Mouse (Mus musculus) gastrocnemius, postnatal 10 days (tissue): ENCODE results near the gene Ktn1. TPM values are rescaled to one million over a fixed set of nuclear protein-coding genes. Genes with fewer than 3 reads are reported as not detected.
A peak's percentile ranks its signal among the peaks of the same experiment; 100 is the strongest.

ENCODE experiments used
- DNase-seq: peaks from one replicate; pipeline ENCODE4 v3.0.0; 2021; ENCODE audit warnings: mixed read lengths
- long read RNA-seq, 2 experiments: library from polyadenylated mRNA; stranded (forward); transcript quantifications; one replicate each; pipeline ENCODE4 v2.0.0; 2021
- total RNA-seq, 2 experiments: library from RNA; stranded (reverse); gene quantifications; 2 replicates each; pipeline ENCODE4 v1.2.3; 2021

Gene Ktn1
- 100 to 1,000 TPM; 124 to 157 TPM for total RNA-seq
- long read RNA-seq, experiment 1, full-length matches to known transcripts, result 11 of 264 reads
- long read RNA-seq, experiment 1, partial matches to known transcripts, result 14 of 264 reads
- long read RNA-seq, experiment 1, other reads (novel, unspliced or antisense), result 239 of 264 reads
- long read RNA-seq, experiment 2, full-length matches to known transcripts, result 12 of 162 reads
- long read RNA-seq, experiment 2, partial matches to known transcripts, result 10 of 162 reads
- long read RNA-seq, experiment 2, other reads (novel, unspliced or antisense), result 140 of 162 reads

DNA sequence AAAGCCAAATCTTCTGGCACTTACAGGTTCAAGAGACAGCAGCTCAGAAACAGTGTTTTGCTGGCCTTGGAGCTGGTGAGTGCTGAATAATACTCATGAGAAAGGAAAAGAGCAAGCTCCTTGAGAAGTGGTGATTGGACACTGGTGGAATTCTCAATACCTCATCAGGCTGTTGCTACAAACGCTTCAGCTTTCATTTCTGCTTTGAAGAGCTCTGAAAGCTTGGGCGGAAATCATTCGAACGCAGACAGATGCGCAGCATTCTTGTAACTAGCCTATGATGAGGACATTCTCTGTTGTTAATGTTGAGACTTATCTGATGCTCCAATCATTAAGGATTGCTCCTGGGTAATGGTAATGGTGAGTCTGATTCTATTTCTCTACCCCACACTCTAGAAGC is at the start of gene Ktn1:
Gene Ktn1 (plus strand): TSS at position 231 of the 400 bp plus-strand sequence.
- no peak for DNase-seq

DNA sequence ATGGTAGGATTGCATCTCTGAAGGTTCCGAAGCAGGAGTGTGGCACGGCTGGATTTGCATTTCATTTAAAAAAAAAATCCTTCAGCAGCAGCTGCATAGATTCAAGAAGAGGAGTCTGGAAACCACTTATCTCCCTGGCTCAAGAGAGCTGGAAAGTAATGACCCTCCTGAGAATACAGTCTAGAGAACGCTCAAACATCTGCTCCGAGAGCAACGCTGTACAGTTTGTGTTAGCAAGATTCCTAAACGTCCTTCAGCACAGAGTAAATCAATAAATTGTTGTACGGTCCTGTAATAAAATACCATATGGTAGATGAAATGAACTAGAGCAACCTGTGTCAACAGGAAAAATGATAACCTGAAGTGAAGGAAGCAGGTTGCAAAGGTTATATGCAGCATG is 35.0 kb upstream of the Ktn1 start:
- DNase-seq, result no peak

DNA sequence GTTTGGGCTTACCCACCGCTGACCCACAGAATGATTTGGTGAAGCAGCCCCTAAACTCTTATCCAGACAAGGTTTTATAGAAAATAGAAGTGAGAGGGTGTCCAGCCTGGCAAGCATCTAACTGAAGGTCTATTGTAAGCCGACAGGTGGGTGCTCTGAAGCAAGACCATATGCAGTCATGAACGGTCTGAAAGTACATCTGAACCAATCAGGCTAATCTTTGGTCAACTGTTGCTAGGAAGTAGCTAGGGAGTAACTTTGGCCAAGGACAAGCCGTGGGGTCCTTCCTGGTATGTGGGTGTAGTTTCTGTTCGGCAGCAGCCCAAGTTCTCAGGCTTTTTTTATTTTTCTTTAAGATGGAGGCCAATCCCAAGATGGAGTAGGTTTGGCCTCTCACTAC is 29.4 kb upstream of the Ktn1 start:
- DNase-seq, result no peak

GRCm38 (mm10) chr14:47621901-47622300 is 26.3 kb upstream of the Ktn1 start:
- DNase-seq, result no peak

- no peak for DNase-seq
Measured at GRCm38 (mm10) chr14:47624837-47625236, 23.4 kb upstream of the Ktn1 start.

- no peak for DNase-seq
Measured at GRCm38 (mm10) chr14:47626143-47626542, 22.1 kb upstream of the Ktn1 start.

GRCm38 (mm10) chr14:47626812-47627211 is 21.4 kb upstream of the Ktn1 start:
- no peak for DNase-seq

DNA sequence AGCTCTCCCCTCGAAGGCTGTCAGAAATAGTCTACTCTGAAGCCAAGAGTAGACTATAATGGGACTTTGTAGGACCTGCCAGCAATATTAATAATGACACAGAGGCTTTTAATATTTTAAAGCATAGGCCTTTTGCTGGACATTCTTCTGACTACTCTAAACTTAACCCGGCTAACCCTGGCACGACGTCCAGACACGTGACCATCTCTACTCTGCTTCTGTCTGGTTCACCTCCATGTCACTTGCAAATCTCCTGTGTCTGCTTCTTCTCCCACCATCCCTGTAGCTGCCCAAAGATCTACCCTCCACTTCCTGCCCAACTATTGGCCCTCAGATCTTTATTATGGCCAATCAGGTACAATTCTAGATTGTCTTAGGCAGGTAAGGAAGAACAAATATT is 20.9 kb upstream of the Ktn1 start:
- no peak for DNase-seq

DNA sequence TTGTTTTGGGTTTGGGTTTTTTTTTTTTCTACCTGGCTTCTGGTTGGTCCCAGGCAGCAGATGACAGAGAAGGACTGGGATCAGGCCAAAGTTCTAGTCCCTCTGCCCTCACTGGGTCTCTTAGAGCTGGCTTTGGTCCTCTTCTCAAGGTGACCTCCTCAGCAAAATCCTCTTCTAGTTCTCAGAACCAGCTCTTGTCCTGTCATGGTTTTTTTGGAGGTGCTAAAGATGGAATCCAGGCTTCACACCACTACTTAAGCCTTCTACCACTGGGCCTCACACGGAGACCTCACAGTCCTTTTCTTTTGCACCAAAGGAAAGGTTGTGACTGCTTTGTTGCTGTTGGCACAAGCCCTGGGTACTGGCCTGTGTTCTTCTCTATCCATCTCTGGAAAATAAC is 15.8 kb upstream of the Ktn1 start:
- no peak for DNase-seq

DNA sequence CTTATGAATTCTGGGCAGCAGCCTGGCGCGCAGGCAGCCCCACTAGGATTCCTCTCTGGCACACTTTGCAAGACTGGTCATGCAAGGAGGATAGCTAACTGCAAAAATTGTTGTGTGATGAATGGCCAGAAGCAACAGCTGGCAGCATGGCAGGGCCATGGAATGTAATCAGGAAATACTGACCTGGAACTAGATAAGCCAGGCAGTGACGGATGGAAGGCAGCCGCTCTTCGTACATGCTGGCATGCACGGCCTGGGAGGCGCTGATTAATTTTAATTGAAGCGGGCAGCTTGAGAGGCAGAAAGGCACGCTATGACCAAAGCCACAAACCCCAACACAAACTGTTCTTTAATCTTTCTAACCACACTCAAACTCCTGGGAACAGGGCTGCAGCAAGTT is 13.8 kb upstream of the Ktn1 start:
- DNase-seq, result peak; percentile 10

DNA sequence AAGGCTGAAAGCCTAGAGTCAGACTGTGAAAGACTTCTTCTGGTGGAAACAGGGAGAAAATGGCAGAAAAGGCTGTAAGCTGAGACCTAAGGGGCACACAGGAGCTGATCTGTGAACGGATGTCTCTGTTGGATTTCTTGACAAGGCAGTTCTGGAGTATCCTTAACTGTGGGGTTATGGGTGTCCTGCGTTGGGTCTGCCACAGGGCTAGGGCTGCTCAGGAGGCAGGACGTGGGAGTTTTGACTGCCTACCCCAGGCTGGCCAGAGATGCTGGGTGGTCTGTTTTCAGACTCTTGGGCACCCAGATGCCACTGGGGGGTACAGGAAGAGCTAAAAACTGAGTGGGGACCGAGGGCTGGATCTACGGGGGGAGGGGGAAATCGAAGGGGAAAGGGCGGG is 13.4 kb upstream of the Ktn1 start:
- no peak for DNase-seq

DNA sequence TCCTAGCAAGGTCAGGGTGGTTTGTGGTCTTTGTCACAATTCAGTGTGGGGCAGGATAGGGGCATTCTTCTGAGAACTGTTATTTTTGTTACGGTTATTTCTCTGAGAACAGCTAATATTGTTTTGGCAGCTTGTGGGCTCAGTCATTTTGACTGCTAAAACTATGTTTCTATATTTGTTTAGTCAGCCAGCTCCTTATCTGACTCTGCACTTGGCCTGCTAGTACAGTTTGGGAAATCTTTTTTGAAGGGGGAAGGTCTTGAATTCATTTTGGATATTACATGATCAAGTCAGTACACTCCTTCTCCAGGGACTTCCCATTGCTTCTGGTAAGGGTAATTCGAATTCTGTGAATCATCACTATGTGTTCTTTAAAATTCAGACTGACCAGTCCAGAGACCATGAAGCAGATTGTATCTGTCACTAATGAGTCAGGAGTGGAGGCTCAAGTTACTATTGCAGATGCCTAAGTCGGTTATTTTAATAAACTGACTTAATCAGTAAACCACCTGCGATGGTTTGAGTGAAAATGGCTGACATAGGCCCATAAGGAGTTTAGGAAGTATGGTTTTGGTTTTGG is 9.8 kb upstream of the Ktn1 start:
- DNase-seq, result no peak

GRCm38 (mm10) chr14:47645620-47646019 is 2.6 kb upstream of the Ktn1 start:
- DNase-seq, result no peak

GRCm38 (mm10) chr14:47646246-47646645 is 2.0 kb upstream of the Ktn1 start:
- no peak for DNase-seq

DNA sequence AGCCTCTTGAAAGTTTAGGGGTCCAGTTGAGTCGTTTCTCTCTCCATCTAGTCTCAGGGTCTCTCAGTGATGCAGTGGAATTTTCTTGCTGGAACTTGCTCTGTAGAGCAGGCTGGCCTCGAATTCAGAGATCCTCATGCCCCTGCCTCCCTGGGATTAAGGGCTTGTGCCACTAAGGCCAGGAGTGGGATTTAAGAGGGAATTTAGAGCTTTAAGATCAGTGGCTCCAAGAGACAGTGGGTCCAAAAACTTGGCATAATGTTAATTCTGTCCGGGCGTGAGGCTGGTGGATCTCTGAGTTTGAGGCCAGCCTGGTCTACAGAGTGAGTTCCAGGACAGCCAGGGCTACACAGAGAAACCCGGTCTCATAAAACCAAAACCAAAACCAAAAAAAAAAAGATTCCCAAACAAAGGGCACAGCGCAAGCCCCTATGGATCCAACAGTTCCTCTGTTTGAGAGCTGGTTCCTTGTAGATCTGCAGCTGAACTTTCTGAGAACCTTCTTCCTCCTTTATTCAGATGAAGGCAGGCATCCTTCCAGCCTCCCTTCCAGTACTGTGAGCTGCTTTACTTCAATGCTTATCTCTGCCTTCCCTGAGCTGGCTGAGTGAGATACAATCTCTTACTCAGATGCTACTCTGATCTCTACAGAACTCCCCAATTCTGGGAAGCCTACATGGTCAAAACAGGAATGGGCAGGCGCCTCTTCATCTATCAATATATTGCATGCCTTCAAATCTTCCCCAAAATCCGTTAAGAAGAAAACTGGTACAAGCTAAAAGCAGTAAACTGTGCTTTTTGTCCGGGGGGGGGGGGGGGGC is 1.3 kb upstream of the Ktn1 start:
- DNase-seq, result no peak

- DNase-seq, result peak; percentile 82
Measured at GRCm38 (mm10) chr14:47648706-47649630, 720 bp downstream of the Ktn1 start.

- peak; percentile 72 for DNase-seq
Measured at GRCm38 (mm10) chr14:47649631-47650337, 1.5 kb downstream of the Ktn1 start.

DNA sequence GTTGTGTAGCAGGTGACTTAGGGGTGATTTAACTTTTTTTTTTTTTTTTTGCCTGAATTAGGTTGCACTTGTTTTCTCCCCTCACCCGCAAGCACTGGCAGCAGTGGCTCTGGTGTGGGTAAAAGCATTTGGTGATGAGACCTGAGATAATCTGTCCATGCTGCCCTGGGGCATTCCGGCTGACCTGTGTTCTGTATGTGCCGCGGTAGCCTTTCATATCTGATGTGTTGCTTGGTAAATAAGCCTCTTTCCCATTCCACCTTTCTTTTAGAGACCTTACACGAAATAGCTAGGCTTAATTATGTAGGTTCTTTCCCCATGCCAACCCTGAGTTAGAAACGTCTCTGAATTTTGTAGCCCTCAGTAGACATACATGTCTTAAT is 2.1 kb downstream of the Ktn1 start:
- no peak for DNase-seq

DNA sequence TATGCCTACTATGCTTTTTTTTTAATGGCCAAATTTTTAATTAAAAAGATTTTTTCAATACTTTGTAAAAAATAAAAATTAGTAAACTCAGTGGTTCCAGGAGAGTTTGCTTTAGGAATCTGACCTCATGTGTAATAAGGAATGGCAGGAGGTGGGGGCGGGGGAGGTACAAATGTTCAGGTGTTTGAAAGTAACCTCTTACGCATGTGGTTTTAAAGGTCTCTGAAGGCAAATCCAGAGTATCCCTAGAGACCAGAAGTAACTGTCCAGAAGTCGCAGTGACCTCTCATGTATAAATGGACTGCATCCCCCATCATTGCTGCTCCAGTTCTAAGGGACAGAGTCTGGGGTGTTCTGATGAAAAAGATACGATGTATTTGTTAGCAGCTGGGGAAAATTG is 3.0 kb downstream of the Ktn1 start:
- DNase-seq, result no peak

- DNase-seq, result no peak
Measured at GRCm38 (mm10) chr14:47655444-47655843, 7.2 kb downstream of the Ktn1 start.

- no peak for DNase-seq
Measured at GRCm38 (mm10) chr14:47663844-47664469, 15.7 kb downstream of the Ktn1 start.
